Mouse (Mus musculus): ENCODE results near the gene Rcor3.

The Rcor3 gene

GRCm38 (mm10) chr1:192070618-192071051, 67.2 kb downstream of the Rcor3 start:
- no peak for DNase-seq (ENCODE audit: low spot score)

GRCm38 (mm10) chr1:192069971-192070591, 67.8 kb downstream of the Rcor3 start:
- no peak for DNase-seq (ENCODE audit: low spot score)

GRCm38 (mm10) chr1:192068188-192068587, 69.7 kb downstream of the Rcor3 start:
- no peak for DNase-seq (ENCODE audit: low spot score)

- DNase-seq (ENCODE audit: low spot score) = no peak
Measured at GRCm38 (mm10) chr1:192066956-192067355, 70.9 kb downstream of the Rcor3 start.

- no peak for DNase-seq (ENCODE audit: low spot score)
Measured at GRCm38 (mm10) chr1:192063209-192063946, 74.5 kb downstream of the Rcor3 start.

- DNase-seq (ENCODE audit: low spot score) = no peak
Measured at GRCm38 (mm10) chr1:192062682-192063081, 75.2 kb downstream of the Rcor3 start.

- no peak for DNase-seq (ENCODE audit: low spot score)
Measured at GRCm38 (mm10) chr1:192061666-192062306, 76.1 kb downstream of the Rcor3 start.

GRCm38 (mm10) chr1:192058911-192059310, 79.0 kb downstream of the Rcor3 start:
- no peak for DNase-seq (ENCODE audit: low spot score)

GRCm38 (mm10) chr1:192053726-192054125, 84.1 kb downstream of the Rcor3 start:
- no peak for DNase-seq (ENCODE audit: low spot score)

GRCm38 (mm10) chr1:192052986-192053385, 84.9 kb downstream of the Rcor3 start:
- no peak for DNase-seq (ENCODE audit: low spot score)

GRCm38 (mm10) chr1:192052461-192052860, 85.4 kb downstream of the Rcor3 start:
- DNase-seq (ENCODE audit: low spot score) = no peak

Measured in ovary, postnatal 10 days (tissue).